8 mouse cellular contexts compared by ENCODE assay signal in the genomic region with DNA sequence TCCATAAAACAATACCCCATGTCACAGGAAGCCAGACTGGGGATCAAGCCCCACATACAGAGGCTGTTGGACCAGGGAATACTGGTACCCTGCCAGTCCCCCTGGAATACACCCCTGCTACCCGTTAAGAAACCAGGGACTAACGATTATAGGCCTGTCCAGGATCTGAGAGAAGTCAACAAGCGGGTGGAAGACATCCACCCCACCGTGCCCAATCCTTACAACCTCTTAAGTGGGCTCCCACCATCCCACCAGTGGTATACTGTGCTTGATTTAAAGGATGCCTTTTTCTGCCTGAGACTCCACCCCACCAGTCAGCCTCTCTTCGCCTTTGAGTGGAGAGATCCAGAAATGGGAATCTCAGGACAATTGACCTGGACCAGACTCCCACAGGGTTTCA.
DNase-seq lines count a peak whose midpoint lies in the region.

No protein-coding gene starts in this region.

- peak; percentile 19 to 29 for DNase-seq in adrenal gland, adult 18-20 months (ENCODE audit: low spot score in 2 of 2)
- DNase-seq in cerebellum, adult 8-10 months = peak; percentile 22
- DNase-seq in cerebellum, postnatal 14 days = peak; percentile 12 to 22
- DNase-seq in gastrocnemius, postnatal 10 days = peak; percentile 17
- DNase-seq in kidney, adult 11 months = peak; percentile 15
- peak; percentile 17 to 26 for DNase-seq in layer of hippocampus, adult 8-10 months (ENCODE audit: low spot score in 2 of 2)
- DNase-seq in ovary, postnatal 36 days (ENCODE audit: low spot score) = peak; percentile 8
- DNase-seq in urinary bladder, postnatal 4 days (ENCODE audit: low spot score in 2 of 2) = peak; percentile 39 to 76

Comparison
In these comparisons a context has a peak if more than half of its experiments do, and no peak if none do; other contexts are left out.
1. Peak in every context shown above with its lines: DNase-seq.